21 mouse cellular contexts compared by ENCODE assay signal in the genomic region with DNA sequence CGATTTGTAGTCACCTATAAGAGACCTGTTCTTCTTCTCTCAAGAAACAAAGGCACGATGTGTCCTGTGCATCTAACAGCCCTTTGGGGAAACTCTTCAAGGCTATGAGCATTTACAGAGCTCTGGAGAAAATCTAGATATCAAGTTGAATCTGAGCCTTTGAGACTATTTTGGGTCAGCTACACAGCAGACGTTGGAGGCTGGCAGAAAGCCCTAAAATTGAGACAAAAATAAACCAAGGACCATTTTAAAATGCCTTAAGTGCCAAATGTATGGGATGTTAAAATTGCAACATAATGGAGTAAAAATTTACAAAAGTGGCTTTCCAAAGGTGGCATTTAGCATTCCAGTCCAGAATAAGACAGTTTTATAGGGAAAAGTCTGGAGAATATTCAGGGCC.
DNase-seq lines count a peak whose midpoint lies in the region; ATAC-seq and TF ChIP-seq lines count a peak whose summit lies in the region.
"Had no signal": no experiment of that assay in that cellular context is flagged by ENCODE, and none has a peak within 500 bp of the region (broad histone marks: within the 10 kb centered on the region; RNA-seq: fewer than 3 reads in every experiment).

No protein-coding gene starts in this region.

- no peaks in the 10 kb centered on the region for H3K36me3 ChIP-seq in forebrain, postnatal 0 days (ENCODE audit: insufficient read depth)
- no peaks in the 10 kb centered on the region for H3K36me3 ChIP-seq in forebrain, embryonic 13.5 days (ENCODE audit: poor library complexity, severe bottlenecking)
- no peaks in the 10 kb centered on the region for H3K36me3 ChIP-seq in kidney, postnatal 0 days (ENCODE audit: insufficient read depth, low read length)
- H3K36me3 ChIP-seq in lung, embryonic 14.5 days (ENCODE audit: insufficient read depth) = no peaks in the 10 kb centered on the region
- H3K36me3 ChIP-seq: embryonic facial prominence, embryonic 15.5 days; forebrain, embryonic 10.5 days; heart, embryonic 15.5 days; neural tube, embryonic 13.5 days had no signal

- H3K4me1 ChIP-seq in forebrain, postnatal 0 days (ENCODE audit: insufficient read depth) = no peaks in the 10 kb centered on the region
- H3K4me1 ChIP-seq in forebrain, embryonic 13.5 days = no peaks in the 10 kb centered on the region
- H3K4me1 ChIP-seq in kidney, postnatal 0 days (replicated peaks; ENCODE audit: insufficient read depth, low read length) = no peaks in the 10 kb centered on the region
- H3K4me1 ChIP-seq in lung, embryonic 14.5 days (ENCODE audit: insufficient read depth) = no peaks in the 10 kb centered on the region
- H3K4me1 ChIP-seq in lung, adult 2 months (ENCODE audit: control insufficient read depth, insufficient read depth, low read length) = no peaks in the 10 kb centered on the region
- H3K4me1 ChIP-seq: embryonic facial prominence, embryonic 15.5 days; forebrain, embryonic 10.5 days; heart, embryonic 15.5 days; neural tube, embryonic 13.5 days had no signal

- no peak overlapping the region for H3K4me2 ChIP-seq in forebrain, postnatal 0 days (ENCODE audit: low read depth)
- no peak overlapping the region for H3K4me2 ChIP-seq in forebrain, embryonic 13.5 days
- H3K4me2 ChIP-seq in kidney, postnatal 0 days (ENCODE audit: low read length) = no peak overlapping the region
- H3K4me2 ChIP-seq in lung, embryonic 14.5 days = no peak overlapping the region
- H3K4me2 ChIP-seq: embryonic facial prominence, embryonic 15.5 days; heart, embryonic 15.5 days; midbrain, embryonic 11.5 days; neural tube, embryonic 13.5 days had no signal

- peak; percentile 32; the same call in 1 of the 2 replicates for ATAC-seq in forebrain, postnatal 0 days
- no peak for ATAC-seq in forebrain, embryonic 13.5 days
- no peak for ATAC-seq in kidney, postnatal 0 days (replicated peaks; ENCODE audit: low FRiP score, low read depth)
- ATAC-seq in lung, embryonic 14.5 days (ENCODE audit: insufficient read depth) = no peak
- ATAC-seq: hindbrain, postnatal 0 days had no signal

- H3K9ac ChIP-seq in forebrain, postnatal 0 days = no peak overlapping the region
- H3K9ac ChIP-seq in forebrain, embryonic 13.5 days = no peak overlapping the region
- no peak overlapping the region for H3K9ac ChIP-seq in kidney, postnatal 0 days (ENCODE audit: low read depth, low read length)
- H3K9ac ChIP-seq in lung, embryonic 14.5 days = no peak overlapping the region
- H3K9ac ChIP-seq: embryonic facial prominence, embryonic 15.5 days; heart, embryonic 15.5 days; neural tube, embryonic 13.5 days had no signal

- no peak for TF ChIP-seq CTCF in forebrain, postnatal 0 days (IDR thresholded peaks at IDR 0.05; ENCODE audit: low read depth)
- TF ChIP-seq CTCF in kidney, postnatal 0 days (IDR thresholded peaks at IDR 0.05; ENCODE audit: low read depth) = no peak
- TF ChIP-seq CTCF in lung, embryonic 14.5 days (IDR thresholded peaks at IDR 0.05; ENCODE audit: low read depth) = no peak
- TF ChIP-seq CTCF in lung, adult 2 months (IDR thresholded peaks at IDR 0.05; ENCODE audit: insufficient read depth, low read length) = no peak

- H3K27me3 ChIP-seq in forebrain, postnatal 0 days (ENCODE audit: insufficient read depth, low read length) = no peaks in the 10 kb centered on the region
- no peaks in the 10 kb centered on the region for H3K27me3 ChIP-seq in forebrain, embryonic 13.5 days
- no peaks in the 10 kb centered on the region for H3K27me3 ChIP-seq in kidney, postnatal 0 days (ENCODE audit: insufficient read depth, low read length)
- H3K27me3 ChIP-seq in lung, embryonic 14.5 days (ENCODE audit: insufficient read depth, low read length) = no peaks in the 10 kb centered on the region
- H3K27me3 ChIP-seq: embryonic facial prominence, embryonic 15.5 days; heart, embryonic 15.5 days; neural tube, embryonic 13.5 days had no signal

- DNase-seq in forebrain, postnatal 0 days = peak; percentile 17
- DNase-seq in kidney, postnatal 0 days (ENCODE audit: low spot score) = peak; percentile 24
- DNase-seq in kidney, postnatal 36 days = no peak
- peak; percentile 43 for DNase-seq in lung, embryonic 14.5 days
- DNase-seq in lung, adult 2 months = no peak
- peak; percentile 5 for DNase-seq in right cerebral cortex, postnatal 25 days
- no peak for DNase-seq in gastrocnemius, adult 8-10 months (ENCODE audit: low spot score in 2 of 2)
- DNase-seq: adrenal gland, adult 8-10 months; cerebellum, adult 2 months; embryo, embryonic 11 days; gastrocnemius, adult 2 months; heart, adult 11 months; lung, adult 18-20 months; lung, postnatal 4 days had no signal

- no peak overlapping the region for H3K27ac ChIP-seq in forebrain, postnatal 0 days (ENCODE audit: low read depth, low read length)
- H3K27ac ChIP-seq in forebrain, embryonic 13.5 days = no peak overlapping the region
- H3K27ac ChIP-seq in kidney, postnatal 0 days = peak overlapping the region; percentile 42; the same call in 1 of the 2 replicates
- no peak overlapping the region for H3K27ac ChIP-seq in lung, embryonic 14.5 days (ENCODE audit: low read depth)
- H3K27ac ChIP-seq: embryonic facial prominence, embryonic 15.5 days; forebrain, embryonic 10.5 days; gastrocnemius, adult 2 months; heart, embryonic 15.5 days; hindbrain, postnatal 0 days; neural tube, embryonic 13.5 days had no signal

- no peak overlapping the region for H3K4me3 ChIP-seq in forebrain, postnatal 0 days (ENCODE audit: low read depth, low read length)
- no peak overlapping the region for H3K4me3 ChIP-seq in forebrain, embryonic 13.5 days
- no peak overlapping the region for H3K4me3 ChIP-seq in kidney, postnatal 0 days (replicated peaks; ENCODE audit: low read depth, low read length)
- H3K4me3 ChIP-seq in lung, embryonic 14.5 days (ENCODE audit: low read depth, low read length) = no peak overlapping the region
- no peak overlapping the region for H3K4me3 ChIP-seq in lung, adult 2 months (replicated peaks; ENCODE audit: extremely low read depth, low read depth, low read length)
- H3K4me3 ChIP-seq: embryonic facial prominence, embryonic 15.5 days; forebrain, embryonic 10.5 days; gastrocnemius, adult 2 months; heart, embryonic 15.5 days; neural tube, embryonic 13.5 days had no signal

- peaks cover 3% of the 10 kb centered on the region; the same call in 1 of the 2 replicates for H3K9me3 ChIP-seq in forebrain, postnatal 0 days (ENCODE audit: low read length)
- peaks cover 2% of the 10 kb centered on the region; the same call in 1 of the 2 replicates for H3K9me3 ChIP-seq in forebrain, embryonic 13.5 days (replicated peaks)
- H3K9me3 ChIP-seq in kidney, postnatal 0 days (replicated peaks; ENCODE audit: low read length) = no peaks in the 10 kb centered on the region
- H3K9me3 ChIP-seq in lung, embryonic 14.5 days (ENCODE audit: low read depth, low read length) = no peaks in the 10 kb centered on the region; the same call in 1 of the 2 replicates
- H3K9me3 ChIP-seq: embryonic facial prominence, embryonic 15.5 days; heart, embryonic 15.5 days had no signal

- 73% methylated on average over 3 of the region's 3 CpGs for WGBS in forebrain, postnatal 0 days
- 95% methylated on average over 3 of the region's 3 CpGs for WGBS in forebrain, embryonic 13.5 days
- WGBS in kidney, postnatal 0 days = 69% methylated on average over 3 of the region's 3 CpGs
- WGBS in lung, embryonic 14.5 days = 68% methylated on average over 3 of the region's 3 CpGs
- 63% methylated on average over 3 of the region's 3 CpGs for WGBS in lung, adult 2 months

- TF ChIP-seq POLR2A in lung, adult 2 months (IDR thresholded peaks at IDR 0.05; ENCODE audit: borderline replicate concordance, extremely low read depth, low read depth, low read length) = no peak

Comparison
In these comparisons a context has a peak if more than half of its experiments do, and no peak if none do; other contexts are left out.
1. DNase-seq: peak in forebrain, postnatal 0 days (single experiment), kidney, postnatal 0 days (single experiment), lung, embryonic 14.5 days (single experiment) and right cerebral cortex, postnatal 25 days (single experiment); none in kidney, postnatal 36 days (0 of 2), lung, adult 2 months (single experiment) and gastrocnemius, adult 8-10 months (0 of 2).